Mouse (Mus musculus) granulocyte monocyte progenitor cell, adult 5-6 weeks (primary cell): ENCODE measurements around the gene Gzma. TPM values are rescaled to one million over a fixed set of nuclear protein-coding genes. Genes with fewer than 3 reads are reported as not detected.
A peak's percentile ranks its signal among the peaks of the same experiment; 100 is the strongest.

ENCODE experiments used
- ATAC-seq: replicated peaks from 2 replicates; pipeline ENCODE4 v1.8.0; 2016; ENCODE audit warnings: mild to moderate bottlenecking, moderate TSS enrichment, inconsistent platforms; ENCODE audit not compliant: poor library complexity, severe bottlenecking
- total RNA-seq, 2 experiments: library from RNA; stranded (forward) in 1 of 2; stranded (reverse) in 1 of 2; fragments of 200-712, 200-1000 nt in 1 of 2; fragments of >200 nt in 1 of 2; fragmentation: Nextera tagmentation in 1 of 2; gene quantifications; 2 replicates each; pipeline ENCODE4 v1.2.3; 2014 to 2017

Gzma gene
- total RNA-seq (2014; fragmentation: Nextera tagmentation) (not detected in 2 replicates), total RNA-seq (2017) (3.3 TPM in 1 of 2 replicates, not detected in the other)

DNA sequence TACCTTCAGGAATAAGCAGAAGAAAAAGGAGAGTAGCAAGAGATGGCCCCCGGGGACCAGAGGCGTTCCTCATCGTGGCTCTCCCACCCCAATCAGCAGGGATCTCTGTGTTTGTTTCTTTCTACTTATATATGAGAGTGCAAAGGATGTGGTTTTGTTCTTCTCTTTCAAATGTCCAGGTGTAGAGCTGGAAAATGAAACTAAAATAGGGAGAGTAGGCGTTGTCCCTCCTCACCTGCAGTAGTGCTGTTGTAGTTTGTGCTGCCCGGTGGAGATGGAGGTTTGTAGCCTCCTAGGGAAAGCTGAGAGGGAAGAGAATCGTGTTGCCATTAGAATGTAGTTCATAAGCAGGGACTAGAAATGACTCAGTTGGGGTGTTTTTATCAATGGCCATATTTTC lies at the start of gene Gzma:
Gzma (minus strand) TSS at position 103 of the 400 bp plus-strand sequence.
- ATAC-seq: no peak

DNA sequence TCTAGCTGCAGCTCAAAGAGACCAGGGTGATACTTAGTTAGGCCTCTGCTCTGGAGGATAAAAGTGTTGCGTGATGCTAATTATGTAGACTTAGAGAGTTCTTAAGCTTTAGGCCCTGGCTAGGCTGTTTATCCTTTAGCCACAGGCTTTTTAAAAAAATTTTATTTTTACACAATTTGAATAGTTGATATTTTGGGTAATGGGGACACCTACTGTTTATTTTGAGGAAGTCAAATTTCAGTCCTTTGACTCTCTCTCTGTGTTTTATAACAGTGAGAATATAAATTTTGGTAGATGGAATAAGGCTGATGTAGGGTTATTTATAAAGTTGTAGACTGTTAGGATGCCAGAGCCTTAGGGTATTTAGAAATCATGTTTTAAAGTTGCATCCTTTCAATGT lies 38.8 kb upstream of the Gzma start:
- ATAC-seq: no peak

DNA sequence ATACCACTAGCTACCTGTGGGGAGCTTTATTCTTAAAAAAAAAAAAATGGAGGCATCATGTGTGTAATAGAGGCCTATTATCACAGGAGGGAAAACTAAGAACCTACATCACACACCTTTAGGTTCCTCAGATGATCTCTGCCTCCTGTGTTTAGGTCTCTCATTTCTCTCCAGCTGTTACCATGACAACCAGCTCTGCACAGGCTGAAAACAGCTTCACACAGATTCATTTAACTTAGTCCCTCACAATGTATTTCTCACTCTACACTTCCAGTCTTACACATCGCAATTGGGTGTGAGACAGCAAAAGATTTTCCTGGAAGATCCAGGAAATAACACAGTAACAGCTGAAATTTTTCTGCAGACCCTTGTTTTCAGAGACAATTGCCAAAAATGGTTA lies 29.2 kb upstream of the Gzma start:
- no peak for ATAC-seq

DNA sequence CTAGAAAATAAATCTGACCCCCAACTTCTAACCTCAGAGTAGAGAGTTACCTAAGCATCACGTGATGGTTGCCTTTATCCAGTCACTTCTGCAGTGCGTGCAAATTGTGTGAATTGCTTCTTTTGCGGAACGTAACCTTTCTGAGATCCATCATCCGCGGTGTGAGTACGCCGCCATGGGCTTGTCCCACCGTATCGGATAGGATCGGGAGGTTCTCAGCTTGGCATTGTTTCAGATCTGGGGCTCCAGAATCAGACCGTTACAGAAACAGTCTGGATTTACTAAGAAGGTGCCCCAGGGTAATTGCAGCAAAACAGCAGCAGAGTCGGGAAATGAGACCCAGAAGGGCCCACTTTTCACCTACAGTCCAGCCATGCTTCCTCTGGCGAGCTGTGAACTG lies 20.5 kb upstream of the Gzma start:
- no peak for ATAC-seq

DNA sequence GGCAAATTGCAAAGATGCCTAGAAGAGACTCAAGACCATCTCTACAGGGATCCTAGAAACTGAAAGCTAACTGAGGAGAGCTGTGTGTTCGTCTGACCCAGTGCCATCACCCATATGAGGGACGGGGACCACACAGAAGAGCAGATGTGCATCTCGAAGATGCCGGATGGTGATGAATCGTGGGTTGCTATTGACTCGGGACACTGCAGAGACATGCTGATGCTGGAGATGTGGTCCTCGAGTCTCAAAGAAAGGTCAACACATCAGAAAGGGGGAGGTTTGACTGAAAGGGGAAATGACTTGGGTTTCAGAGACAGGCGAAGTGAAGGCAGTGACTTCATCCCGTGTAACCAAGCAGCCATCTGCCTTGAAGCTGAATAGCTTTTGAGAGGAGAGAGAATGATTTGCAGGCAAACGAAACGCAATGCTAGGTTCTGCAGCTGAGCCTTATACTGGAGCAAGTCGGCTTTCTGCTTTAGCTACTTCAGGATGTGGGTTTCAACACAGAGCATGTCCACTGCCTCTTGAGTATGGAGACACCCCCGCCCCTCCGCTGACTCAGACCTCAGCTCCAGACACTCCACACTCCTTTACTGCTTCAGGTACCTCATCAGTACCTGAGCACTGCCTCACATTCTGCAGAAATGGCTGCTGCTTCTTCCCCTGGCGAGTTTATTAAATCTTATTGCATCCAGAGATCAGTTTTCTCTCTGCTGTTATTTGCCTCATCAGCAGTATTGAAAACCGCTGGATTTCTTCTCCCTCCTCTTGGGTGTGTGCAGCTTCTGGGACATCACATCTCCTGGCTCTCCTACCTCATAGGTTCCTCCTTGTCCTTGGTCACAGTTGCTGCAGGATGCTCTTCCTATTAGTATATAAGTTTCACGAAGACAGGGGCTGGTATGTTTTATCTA lies 19.8 kb upstream of the Gzma start:
- ATAC-seq: 0 out of 2 replicates have a peak, but pooled peaks have one; percentile 9

DNA sequence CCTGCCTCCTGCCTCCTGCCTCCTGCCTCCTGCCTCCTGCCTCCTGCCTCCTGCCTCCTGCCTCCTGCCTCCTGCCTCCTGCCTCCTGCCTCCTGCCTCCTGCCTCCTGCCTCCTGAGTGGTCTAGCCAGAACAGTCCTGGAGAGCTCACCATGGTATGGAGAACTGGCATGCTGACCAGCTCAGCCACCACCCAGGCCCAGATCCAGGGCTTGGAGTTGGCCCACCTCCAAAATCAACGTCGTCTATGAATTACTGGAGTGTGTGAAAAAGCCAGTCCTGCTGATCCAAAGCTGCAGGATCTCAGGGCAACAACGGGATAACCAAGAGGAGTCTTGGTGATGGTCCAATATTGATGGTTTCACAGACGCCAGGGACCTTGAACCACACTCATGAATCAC lies 18.2 kb upstream of the Gzma start:
- no peak for ATAC-seq

DNA sequence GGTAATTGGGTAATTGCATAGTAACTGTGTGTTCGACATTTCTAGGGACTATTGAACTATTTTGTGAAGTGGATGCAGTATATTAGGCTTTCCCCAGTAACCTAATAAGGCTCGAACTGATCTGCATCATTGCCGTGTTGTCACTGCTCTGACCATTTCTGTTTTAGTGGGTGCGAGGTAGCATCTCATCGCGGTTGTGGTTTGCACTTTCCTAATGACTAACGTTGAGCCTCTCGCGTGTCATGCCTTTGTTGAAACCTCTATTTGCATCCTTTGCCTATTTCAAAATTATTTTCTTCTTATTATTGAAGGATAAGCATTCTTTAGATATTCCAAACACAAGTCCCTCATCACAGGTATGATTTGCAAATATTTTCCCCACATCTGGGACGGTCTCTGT lies 4.0 kb upstream of the Gzma start:
- no peak for ATAC-seq

DNA sequence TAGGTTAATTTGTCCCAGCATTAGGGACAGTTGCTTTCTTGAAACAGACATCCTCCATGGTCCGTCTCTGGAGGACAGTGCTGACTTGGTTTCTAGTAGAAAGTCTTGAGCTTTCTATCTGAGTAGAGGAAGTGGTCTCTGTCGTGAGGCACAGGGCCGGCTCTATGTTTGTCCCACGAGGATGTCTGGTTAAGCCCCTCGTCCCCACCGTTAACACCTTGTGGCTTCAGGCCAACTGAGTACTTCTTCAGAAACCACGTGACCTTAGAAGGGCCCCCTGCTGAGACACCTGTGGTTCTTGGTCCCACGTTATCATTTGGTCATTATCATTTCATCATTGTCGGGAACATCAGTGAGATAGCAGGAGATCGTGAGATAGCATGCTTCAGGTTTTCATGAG lies 1.0 kb upstream of the Gzma start:
- no peak for ATAC-seq

DNA sequence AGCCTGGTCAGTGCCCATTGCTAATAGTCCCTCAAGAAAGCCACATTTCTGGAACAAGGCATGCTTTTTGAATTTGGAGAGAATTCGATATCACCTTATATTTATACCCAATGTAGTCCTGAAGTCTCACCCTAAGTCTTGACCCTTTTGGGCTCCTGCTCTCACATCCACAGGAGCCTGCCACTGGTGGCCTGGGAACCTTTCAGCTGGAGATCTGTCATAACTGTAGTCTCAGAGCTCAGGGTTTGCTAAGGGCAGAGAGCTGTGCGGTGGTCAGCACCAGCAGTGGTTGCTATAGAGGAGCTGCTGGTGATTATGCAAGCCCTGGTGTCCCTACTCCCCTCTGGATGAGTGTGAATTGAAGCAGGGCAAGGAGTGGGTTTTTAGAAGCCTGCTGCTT lies 2.4 kb downstream of the Gzma start:
- no peak for ATAC-seq

DNA sequence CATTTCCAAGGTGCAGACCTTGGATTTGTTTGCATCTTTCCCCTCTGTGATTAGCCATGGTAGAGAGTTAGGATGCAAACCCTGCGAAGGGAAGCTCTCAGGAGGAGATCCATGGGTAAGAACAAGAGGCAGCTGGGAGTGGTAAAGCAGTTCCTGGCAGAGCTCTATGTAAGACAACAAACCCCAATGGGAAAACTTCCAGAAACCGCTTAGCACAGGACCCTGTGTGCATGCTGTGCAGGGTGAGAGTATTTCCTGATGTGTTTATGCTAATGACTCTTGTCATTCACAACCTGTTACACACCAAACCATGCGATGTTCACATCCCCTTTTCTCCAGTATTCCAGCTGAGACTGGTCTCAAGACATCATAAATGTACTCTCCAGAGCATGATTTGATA lies 3.8 kb downstream of the Gzma start:
- no peak for ATAC-seq

DNA sequence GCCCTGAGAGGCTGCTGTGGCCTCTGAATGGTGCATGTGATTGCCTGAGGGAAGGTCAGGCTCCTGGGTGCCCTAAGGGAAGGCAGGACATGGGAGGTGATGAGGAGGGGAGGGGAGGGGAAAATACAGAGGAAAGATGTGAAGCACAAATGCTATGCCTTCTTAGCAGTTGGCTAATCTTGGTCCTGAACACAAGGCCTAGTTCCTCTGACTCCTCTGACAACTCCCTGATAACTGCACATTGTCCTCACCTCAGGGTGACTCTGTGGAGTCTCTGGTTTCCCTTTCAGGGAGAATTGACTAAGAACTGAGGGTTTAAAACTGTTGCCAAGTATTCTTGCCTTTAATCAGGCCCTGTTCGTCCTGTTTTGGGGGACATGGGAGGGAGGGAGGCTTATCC lies 6.2 kb downstream of the Gzma start:
- no peak for ATAC-seq

DNA sequence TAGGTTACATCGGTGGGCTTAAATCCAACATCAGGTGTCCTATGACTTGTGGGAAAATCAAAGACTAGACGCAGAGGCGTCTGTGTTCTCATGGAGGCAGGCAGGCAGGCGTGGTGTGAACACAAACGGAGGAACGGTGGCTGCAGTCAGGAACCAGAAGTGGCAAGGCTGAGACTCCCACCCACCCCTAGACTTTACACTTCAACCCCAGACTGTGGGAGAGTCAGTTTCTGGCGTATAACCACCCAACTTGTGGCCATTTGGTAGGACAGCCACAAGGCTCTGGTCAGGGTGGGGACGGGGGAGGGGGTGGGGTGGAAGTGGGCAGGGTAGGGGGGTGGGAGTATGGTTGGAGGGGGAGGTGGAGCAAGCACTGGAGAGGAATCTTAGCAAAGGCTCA lies 10.3 kb downstream of the Gzma start:
- ATAC-seq: no peak

DNA sequence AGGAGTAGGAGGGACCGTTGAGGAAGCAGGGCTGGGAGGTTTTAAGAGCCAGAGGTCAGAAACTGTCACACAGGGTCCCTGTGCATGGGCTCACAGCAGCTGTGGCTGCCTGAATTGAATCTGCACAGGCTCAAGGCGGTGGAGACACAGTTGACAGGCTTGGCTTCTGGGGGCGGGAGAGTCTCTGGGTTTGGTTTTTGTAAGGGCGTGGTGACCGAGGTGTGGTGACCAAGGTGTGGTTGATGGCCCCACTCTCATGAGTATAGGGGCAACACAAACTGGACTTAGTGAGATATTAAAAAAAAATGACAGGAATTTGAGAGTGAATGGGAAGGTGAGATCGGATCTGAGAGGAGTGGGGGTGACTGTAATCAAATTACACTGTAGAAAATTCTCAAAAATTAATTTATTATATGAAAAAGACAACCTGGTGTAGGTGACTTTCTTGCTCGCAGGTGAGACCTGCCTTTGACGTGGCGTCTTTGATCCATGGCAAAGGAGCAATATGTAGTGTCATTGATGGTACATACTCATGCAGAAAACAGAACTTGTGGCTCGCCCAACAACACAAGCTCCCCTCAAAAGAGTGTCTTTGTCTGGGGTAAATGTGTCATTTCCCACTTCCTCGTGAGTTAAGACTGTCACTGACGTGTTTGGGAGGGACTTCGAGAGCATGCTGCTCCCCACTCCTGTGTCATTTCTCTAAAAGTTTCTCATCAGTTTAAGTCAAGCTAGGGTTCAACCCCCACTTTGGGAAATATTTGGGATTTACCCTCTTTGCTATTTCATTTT lies 13.4 kb downstream of the Gzma start:
- ATAC-seq: no peak

DNA sequence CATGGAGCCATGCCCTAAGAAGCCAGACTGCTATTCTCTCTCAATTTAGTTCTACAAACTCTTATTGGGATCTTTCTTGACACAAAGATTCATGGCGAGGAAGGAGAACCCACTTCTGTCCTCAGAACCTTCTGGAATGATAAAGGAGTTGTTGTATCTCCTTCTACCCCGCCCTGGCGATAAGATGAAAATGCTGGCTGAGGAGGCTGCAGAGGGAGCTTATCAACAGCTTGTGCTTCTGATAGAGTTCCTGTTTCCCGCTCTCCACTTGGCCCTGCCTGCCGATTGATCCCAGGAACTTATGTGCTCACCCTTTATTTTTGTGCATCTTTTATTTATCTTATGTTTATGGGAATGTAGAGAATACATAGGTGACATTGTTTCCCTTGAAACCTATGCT lies 16.0 kb downstream of the Gzma start:
- ATAC-seq: no peak

DNA sequence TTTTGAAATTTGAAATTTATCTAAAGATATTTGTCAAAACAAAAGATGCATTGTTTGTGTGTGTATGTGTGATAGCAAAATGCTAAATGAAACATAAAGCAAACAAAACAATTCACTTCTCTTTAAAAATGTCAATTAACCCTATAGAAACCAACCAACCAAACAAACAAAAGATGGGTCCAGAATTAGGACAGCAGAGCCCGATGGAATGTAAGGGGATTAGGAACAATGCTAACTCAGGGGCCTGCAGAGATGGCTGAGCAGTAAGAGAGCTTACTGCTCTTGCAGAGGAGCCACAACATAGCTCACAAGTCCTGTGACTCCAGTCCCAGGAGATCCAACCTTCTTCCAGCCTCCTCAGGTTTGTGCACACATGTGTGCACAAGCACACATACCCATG lies 18.7 kb downstream of the Gzma start:
- ATAC-seq: no peak

DNA sequence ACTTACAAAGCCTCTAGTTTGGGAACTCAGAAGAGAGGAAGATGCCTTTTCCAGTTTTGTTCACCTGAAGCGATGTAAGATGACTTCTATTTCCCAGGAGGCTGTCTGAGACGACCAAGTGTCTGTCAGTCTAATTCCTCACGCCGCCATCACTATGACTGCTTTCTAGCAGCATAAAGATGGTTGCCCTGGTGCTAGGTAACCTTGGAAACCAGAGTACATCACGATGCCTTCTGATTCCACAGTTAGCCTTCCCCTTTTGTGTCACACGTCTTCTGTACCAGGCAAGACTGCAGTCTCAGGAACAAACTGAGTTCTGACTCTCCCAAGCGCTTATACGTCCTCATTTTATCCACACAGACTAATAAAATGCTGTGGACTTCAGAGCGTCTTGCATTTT lies 21.8 kb downstream of the Gzma start:
- no peak for ATAC-seq

DNA sequence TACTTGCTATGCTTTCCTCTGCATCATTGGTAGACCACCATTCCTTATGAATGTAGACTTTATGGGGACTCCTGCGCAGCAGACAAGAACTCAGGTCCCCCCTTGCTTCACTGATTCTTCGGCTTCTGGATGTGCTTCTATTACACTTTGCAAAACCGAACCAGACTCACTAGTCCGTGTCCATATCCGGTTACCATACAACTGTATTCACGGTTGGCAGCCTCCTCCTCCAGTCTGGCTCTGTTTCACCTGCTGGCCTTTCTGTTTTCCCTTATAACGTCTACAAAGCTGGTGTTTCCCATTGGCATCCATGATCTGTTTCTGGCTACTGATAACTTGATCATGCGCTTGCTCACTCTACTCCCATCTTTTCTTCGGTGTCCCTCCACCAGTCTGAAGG lies 36.2 kb downstream of the Gzma start:
- ATAC-seq: no peak

DNA sequence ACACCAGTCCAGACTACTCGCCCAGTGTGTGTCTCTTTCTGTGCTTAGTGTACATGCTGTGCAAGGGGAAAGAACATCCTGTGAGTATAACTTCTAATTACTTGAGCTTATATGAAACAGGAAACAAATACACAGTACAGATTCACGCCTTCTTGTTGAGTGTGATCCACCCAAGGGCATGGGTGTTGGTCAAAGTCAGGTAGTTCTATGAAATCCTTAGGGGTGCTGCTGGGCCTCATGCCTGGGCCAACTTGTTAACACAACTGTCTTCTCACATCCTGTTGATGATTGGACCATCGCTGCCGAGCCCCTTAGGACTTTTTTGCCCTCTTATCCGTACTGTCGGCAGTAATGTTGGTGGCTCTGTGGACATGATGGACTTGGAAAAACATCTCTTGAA lies 39.0 kb downstream of the Gzma start:
- ATAC-seq: no peak

DNA sequence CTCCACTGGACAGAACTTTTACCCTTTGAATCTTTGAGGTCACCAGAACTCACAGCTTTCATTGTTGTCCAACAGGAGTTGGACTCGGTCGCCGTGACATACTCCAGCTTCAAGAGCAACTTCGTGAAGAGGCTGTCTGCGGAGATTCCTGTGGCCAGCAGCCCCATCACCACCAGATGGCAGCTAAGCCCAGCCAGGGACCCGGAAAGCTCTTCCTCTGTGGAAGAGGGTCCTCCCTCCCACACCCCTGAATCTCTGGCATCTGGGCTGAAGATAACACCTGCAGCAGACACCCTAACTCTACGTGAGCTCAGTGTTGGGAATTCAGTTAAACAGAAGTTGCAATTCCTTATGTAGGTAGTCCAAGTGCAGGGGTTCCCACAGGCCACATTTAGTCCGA lies 45.0 kb downstream of the Gzma start:
- ATAC-seq: no peak

DNA sequence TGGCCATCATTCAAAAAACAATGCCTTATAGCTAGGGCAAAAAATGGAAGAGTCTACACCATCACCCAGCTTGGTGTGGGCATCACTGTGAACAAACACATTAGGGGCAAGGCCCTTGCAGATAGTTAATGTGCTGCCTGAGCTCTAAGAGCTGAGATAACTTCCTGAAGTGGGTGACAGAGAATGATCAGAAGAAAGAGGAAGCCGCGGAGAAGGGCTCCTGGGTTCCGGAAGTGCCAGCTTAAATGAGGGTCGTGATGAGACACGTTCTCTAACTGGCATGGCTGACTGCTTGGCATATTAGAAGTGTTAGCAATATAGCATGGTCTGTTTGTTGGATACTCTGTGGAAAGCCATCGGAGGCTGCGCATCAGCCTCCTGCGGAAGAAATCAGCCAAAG lies 46.6 kb downstream of the Gzma start:
- peak; percentile 85 for ATAC-seq

DNA sequence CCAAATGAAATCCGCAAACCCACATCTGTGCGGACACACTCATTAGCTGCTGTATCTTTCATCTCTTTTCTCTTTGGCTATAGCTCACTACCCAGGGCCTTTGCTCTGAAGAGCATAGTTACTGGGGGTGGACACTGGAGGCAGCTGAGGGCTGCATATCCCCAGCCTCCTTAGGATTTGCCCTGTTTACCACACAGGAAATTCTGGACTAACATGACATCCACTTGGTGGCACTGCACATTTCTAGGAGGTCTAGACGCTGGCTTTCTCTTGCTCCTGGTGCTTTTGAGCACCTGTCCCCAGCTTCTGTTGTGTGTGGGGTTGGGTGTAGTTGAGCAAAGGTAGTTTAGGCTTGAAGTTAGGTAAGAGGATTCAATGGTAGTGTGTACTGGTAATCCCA lies 53.1 kb downstream of the Gzma start:
- ATAC-seq: no peak

DNA sequence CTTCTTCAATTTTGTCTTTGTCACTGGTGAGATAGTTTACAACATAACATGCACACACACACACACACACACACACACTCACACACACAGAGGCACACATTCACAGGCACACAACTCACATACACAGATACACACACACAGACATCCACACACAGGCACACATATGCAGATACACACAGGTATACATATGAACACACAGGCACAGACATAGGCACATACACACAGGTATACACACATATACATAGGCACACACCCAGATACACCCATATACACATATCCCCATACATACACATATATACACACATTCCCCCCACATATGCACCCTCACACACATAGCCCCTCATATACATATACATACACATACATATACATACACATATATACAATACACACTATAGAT lies 53.8 kb downstream of the Gzma start:
- ATAC-seq: no peak
